Mouse (Mus musculus): ENCODE results near the gene Sdhaf1.

The Sdhaf1 gene

GRCm38 (mm10) chr7:30306083-30306779 is 17.5 kb downstream of the Sdhaf1 start:
- in situ Hi-C loops (cut with MboI; ENCODE audit: low pct_unique_long_range_greater_than_20kb in 1 of 2, low sequenced_read_pairs in 2 of 2, unreplicated experiment in 1 of 2): no loop called here

DNA sequence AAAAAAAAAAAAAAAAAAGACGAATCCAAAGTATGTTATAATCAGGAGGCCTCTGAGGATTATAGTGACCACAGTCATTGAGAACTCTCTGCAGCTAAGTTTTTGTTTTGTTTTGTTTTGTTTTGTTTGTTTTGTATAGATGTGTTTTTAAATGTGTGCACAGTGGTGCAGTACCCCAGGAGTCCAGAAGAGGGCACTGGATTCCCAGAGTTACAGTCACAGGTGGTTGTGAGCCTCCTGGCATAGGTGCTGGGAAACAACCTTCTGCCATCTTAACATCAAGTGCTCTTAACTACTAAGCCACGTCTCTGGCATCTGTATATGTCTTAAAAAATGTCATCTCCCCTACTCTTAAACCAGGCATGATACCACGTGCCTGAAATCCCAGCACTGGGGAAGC is 22.8 kb downstream of the Sdhaf1 start:
- in situ Hi-C loops (cut with MboI; ENCODE audit: low pct_unique_long_range_greater_than_20kb in 1 of 2, low sequenced_read_pairs in 2 of 2, unreplicated experiment in 1 of 2): no loop called here

DNA sequence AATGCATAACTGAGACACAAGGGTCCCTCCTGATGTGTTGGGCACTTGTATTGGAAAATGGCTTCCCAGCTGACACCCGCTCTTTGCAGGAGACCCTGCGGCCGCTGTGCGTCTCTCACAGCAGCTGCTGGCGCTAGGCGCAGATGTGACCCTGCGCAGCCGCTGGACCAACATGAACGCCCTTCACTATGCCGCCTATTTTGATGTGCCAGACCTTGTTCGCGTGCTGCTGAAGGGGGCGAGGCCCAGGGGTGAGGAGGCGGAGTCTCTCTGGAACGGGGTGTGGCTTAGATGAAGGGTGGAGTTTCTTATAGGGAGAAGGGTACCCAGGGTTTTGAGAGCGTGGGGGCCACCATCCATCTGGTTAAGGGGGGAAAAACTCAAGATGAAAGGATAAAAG is 26.4 kb downstream of the Sdhaf1 start:
- in situ Hi-C loops (cut with MboI; ENCODE audit: low pct_unique_long_range_greater_than_20kb in 1 of 2, low sequenced_read_pairs in 2 of 2, unreplicated experiment in 1 of 2): no loop called here

GRCm38 (mm10) chr7:30296816-30297215 is 26.9 kb downstream of the Sdhaf1 start:
- in situ Hi-C loops (cut with MboI; ENCODE audit: low pct_unique_long_range_greater_than_20kb in 1 of 2, low sequenced_read_pairs in 2 of 2, unreplicated experiment in 1 of 2): no loop called here

DNA sequence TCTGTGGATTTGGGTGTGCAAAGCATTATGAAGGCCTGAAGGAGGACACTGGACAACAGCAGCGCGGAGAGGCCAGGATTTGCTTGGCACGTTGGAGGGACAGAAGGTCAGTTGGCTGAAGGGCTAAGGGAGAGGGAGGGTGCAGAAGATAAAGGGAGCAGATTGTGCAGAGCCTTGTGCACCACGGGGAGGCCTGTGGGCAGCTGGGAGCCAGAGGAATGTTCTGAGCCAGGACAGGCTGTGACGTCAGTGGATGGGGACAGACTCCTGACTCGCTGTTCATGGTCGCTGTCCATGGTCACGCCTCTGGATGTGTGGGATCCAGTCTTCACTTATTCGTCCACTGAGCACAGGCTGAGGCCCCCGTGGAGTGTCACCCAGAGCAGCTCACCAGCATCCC is 28.6 kb downstream of the Sdhaf1 start:
- in situ Hi-C loops (cut with MboI; ENCODE audit: low pct_unique_long_range_greater_than_20kb in 1 of 2, low sequenced_read_pairs in 2 of 2, unreplicated experiment in 1 of 2): no loop called here

- in situ Hi-C loops (cut with MboI; ENCODE audit: low pct_unique_long_range_greater_than_20kb in 1 of 2, low sequenced_read_pairs in 2 of 2, unreplicated experiment in 1 of 2): no loop called here
These were observed 29.4 kb downstream of the Sdhaf1 start for GRCm38 (mm10) chr7:30294296-30294695.

GRCm38 (mm10) chr7:30293795-30294194 is 29.9 kb downstream of the Sdhaf1 start:
- in situ Hi-C loops (cut with MboI; ENCODE audit: low pct_unique_long_range_greater_than_20kb in 1 of 2, low sequenced_read_pairs in 2 of 2, unreplicated experiment in 1 of 2): no loop called here

GRCm38 (mm10) chr7:30291215-30292131 is 32.2 kb downstream of the Sdhaf1 start, which contains the start of gene Clip3:
Gene Clip3 (plus strand): TSS chr7:30291728.
- in situ Hi-C loops (cut with MboI; ENCODE audit: low pct_unique_long_range_greater_than_20kb in 1 of 2, low sequenced_read_pairs in 2 of 2, unreplicated experiment in 1 of 2): no loop called here

GRCm38 (mm10) chr7:30289714-30290399 is 33.8 kb downstream of the Sdhaf1 start:
- in situ Hi-C loops (cut with MboI; ENCODE audit: low pct_unique_long_range_greater_than_20kb in 1 of 2, low sequenced_read_pairs in 2 of 2, unreplicated experiment in 1 of 2): no loop called here

DNA sequence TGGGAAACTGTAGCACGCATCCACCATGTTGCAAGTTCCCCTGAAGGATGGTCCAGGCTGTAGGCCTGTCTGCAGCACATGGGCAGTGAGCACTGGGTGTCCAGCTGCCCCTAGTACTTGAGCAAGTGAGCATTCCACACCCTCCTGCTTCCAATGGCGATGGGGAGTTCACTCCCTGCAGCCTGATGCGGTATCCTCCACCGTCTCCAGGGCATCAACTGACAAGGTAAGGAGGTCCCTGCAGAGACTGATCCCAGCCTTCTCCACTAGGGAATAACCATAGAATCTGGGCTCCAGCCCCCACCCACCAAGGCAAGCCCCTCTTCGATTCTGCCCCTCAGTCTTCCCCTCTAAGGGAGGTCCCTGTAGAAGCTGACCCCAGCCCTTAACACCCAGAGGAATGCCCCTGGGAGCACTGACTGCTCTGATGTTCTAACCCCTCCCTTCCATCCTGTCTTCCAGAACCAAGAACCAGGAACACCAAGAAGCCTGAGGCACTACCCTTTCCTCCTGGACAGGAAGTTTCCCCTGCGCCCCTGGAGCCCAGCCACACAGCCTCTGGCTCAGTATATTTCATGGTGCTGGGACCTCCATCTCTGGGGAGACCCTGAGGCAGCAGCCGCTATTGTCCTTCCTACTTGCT is 34.5 kb downstream of the Sdhaf1 start:
- in situ Hi-C loops (cut with MboI; ENCODE audit: low pct_unique_long_range_greater_than_20kb in 1 of 2, low sequenced_read_pairs in 2 of 2, unreplicated experiment in 1 of 2): no loop called here

- in situ Hi-C loops (cut with MboI; ENCODE audit: low pct_unique_long_range_greater_than_20kb in 1 of 2, low sequenced_read_pairs in 2 of 2, unreplicated experiment in 1 of 2): no loop called here
These were observed 35.6 kb downstream of the Sdhaf1 start for GRCm38 (mm10) chr7:30288046-30288445.

DNA sequence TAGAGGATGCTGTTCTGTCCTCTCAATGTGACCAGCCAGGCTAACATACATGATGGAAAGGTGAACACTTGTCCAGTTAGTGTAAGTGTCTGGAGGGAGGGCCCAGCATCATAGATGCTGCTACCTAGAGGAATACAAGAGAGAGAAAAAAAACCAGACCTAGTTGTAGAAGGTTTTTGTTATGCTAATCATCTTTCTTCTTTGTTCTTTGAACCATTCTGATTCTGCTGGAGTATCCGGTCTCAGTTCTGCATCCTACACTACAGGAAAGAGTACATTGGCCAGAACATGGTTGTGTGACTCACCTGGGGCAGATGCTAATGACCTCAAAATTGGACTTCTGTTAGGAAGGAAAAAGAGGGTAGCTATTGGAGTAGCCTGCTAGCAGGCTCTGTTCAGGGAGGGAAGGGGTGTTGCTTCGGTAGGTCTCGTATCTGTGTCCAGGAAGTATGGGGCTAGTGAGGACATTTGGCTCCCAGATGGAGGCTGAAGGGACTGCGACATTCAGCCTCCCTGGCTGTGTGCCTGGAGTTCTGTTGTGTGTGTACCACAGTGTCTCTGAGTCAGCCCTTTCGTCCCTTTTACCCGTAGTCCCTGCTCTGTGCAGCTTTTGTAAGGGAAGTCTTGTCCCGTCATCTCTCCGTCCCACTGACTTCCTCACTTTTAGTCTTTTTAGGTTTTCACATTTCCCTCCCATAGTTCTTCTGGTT is 36.8 kb downstream of the Sdhaf1 start:
- in situ Hi-C loops (cut with MboI; ENCODE audit: low pct_unique_long_range_greater_than_20kb in 1 of 2, low sequenced_read_pairs in 2 of 2, unreplicated experiment in 1 of 2): no loop called here

DNA sequence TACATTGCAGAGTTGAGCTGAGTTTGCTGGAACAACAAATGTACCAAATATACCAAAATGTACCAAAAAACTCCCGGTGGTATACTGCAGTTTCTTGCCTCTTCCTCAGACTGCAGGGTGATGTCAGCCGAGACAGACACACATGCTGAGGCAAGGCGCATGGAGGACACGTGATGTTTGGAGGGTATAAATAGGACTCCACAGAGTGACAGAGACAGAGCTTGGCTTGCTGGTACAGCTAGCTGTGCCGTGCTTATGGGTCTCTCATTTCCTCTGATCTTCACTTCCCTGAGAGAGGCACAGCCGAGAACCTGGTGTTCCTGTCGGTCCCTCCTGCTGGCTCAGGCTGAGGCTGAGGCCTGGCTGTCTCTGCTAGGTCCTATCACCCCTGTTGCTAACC is 41.0 kb downstream of the Sdhaf1 start:
- in situ Hi-C loops (cut with MboI; ENCODE audit: low pct_unique_long_range_greater_than_20kb in 1 of 2, low sequenced_read_pairs in 2 of 2, unreplicated experiment in 1 of 2): no loop called here

- in situ Hi-C loops (cut with MboI; ENCODE audit: low pct_unique_long_range_greater_than_20kb in 1 of 2, low sequenced_read_pairs in 2 of 2, unreplicated experiment in 1 of 2): no loop called here
These were observed 42.2 kb downstream of the Sdhaf1 start for GRCm38 (mm10) chr7:30281522-30281921.

DNA sequence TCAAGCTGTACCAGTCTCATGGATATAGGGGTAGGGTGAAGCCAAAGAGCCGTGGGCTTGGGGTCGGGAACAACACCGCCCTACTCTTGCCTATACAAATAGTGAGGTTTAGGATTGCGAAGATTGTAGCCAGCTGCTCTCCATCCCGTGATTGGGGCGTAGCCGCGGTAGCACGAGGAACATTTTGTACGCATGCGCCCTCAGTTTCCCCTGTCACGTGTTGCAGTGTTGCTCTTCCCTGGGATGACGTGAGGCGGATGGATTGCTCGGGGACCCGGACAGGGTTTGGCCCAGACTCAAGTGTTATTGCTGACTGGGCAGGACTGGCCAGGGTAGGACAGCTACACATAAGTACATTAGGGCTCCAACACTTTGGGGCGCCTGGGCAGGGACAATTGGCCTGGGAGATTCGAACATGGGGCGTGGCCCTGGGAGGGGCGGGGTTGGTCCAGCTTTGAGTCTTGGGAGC is 43.0 kb downstream of the Sdhaf1 start:
- in situ Hi-C loops (cut with MboI; ENCODE audit: low pct_unique_long_range_greater_than_20kb in 1 of 2, low sequenced_read_pairs in 2 of 2, unreplicated experiment in 1 of 2): no loop called here

GRCm38 (mm10) chr7:30279951-30280669 is 43.6 kb downstream of the Sdhaf1 start, which contains the start of the genes Thap8 and Wdr62:
Gene Thap8 (plus strand): TSS chr7:30280094.
Gene Wdr62 (minus strand): TSS chr7:30280419.
- in situ Hi-C loops (cut with MboI; ENCODE audit: low pct_unique_long_range_greater_than_20kb in 1 of 2, low sequenced_read_pairs in 2 of 2, unreplicated experiment in 1 of 2): no loop called here

DNA sequence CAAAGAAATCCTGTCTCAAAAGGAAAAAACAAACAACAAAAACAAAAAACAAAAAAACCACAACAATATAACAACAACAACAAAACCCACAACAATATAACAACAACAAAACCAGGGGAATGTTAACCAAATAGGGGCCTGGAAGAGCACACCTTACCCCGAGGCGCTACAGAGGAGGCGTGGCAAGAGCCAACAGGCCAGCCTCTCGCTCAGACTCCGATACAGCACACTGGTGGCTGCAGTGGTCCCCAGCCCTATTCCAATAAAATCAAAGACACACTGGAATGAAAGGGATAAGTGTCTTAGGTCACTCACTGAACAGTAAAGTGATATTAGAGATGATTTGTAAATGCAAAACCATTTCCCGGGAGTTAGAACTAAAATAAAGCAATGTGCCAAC is 44.2 kb downstream of the Sdhaf1 start:
- in situ Hi-C loops (cut with MboI; ENCODE audit: low pct_unique_long_range_greater_than_20kb in 1 of 2, low sequenced_read_pairs in 2 of 2, unreplicated experiment in 1 of 2): no loop called here

Measured in mouse embryonic stem cell (cell line).